In the genomic region with DNA sequence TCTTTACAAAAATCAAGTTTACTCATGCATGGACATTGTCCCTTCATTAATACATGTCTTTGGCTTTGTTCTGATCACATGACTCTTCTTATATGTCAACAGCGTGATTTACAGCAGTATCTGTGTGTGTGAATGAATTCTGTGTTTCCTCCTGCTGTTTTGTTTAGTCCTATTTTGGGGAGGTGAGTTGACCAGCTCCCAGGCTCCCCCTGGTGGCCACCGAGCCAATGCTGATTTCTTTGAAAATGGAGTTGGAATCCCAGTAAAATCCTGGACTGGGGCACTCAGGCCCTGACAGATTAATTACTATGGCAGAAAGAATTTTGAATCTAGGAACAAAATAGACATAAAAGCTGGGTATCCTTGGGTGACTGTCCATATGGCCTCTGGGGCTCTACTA, we compare ENCODE assay signal across 10 mouse cellular contexts. TPM values are rescaled to one million over a fixed set of nuclear protein-coding genes. Genes with fewer than 3 reads are reported as not detected.
A peak's percentile ranks its signal among the peaks of the same experiment; 100 is the strongest.
DNase-seq lines count a peak whose midpoint lies in the region; ATAC-seq lines count a peak whose summit lies in the region.
"Had no signal": no experiment of that assay in that cellular context is flagged by ENCODE, and none has a peak within 500 bp of the region (broad histone marks: within the 10 kb centered on the region; RNA-seq: fewer than 3 reads in every experiment).

No protein-coding gene starts in this region.

- no peak overlapping the region for H3K4me3 ChIP-seq in midbrain, embryonic 11.5 days (ENCODE audit: low read depth, low read length)
- no peak overlapping the region for H3K4me3 ChIP-seq in midbrain, embryonic 15.5 days
- H3K4me3 ChIP-seq in neural tube, embryonic 12.5 days: no peak overlapping the region
- H3K4me3 ChIP-seq: embryonic facial prominence, embryonic 15.5 days had no signal

- no peak for ATAC-seq in midbrain, embryonic 11.5 days (ENCODE audit: low FRiP score)
- no peak for ATAC-seq in midbrain, embryonic 15.5 days (replicated peaks)
- ATAC-seq in neural tube, embryonic 12.5 days (ENCODE audit: low FRiP score, low read depth): 0 out of 2 replicates have a peak, but pooled peaks have one; percentile 33

- no peaks in the 10 kb centered on the region for H3K4me1 ChIP-seq in midbrain, embryonic 11.5 days (ENCODE audit: control insufficient read depth, insufficient read depth, low read length)
- no peaks in the 10 kb centered on the region for H3K4me1 ChIP-seq in midbrain, embryonic 15.5 days
- H3K4me1 ChIP-seq in neural tube, embryonic 12.5 days: 0 out of 2 replicates have a peak, but pooled peaks cover 2% of the 10 kb centered on the region

- H3K4me2 ChIP-seq in midbrain, embryonic 11.5 days: no peak overlapping the region
- H3K4me2 ChIP-seq in midbrain, embryonic 15.5 days: no peak overlapping the region
- no peak overlapping the region for H3K4me2 ChIP-seq in neural tube, embryonic 12.5 days (replicated peaks)
- H3K4me2 ChIP-seq: embryonic facial prominence, embryonic 15.5 days had no signal

- no peaks in the 10 kb centered on the region for H3K9me3 ChIP-seq in midbrain, embryonic 11.5 days (ENCODE audit: control insufficient read depth, low read length)
- H3K9me3 ChIP-seq in midbrain, embryonic 15.5 days: no peaks in the 10 kb centered on the region
- no peaks in the 10 kb centered on the region for H3K9me3 ChIP-seq in neural tube, embryonic 12.5 days
- H3K9me3 ChIP-seq: embryonic facial prominence, embryonic 15.5 days had no signal

- intact Hi-C loops in left cerebral cortex, postnatal 36 days (cut with DNase I): loop anchor here (1.0 kb wide), 1 partner anchor 82 kb away; no protein-coding TSS in a partner anchor

- H3K27me3 ChIP-seq in midbrain, embryonic 11.5 days (ENCODE audit: control insufficient read depth, insufficient read depth, low read length): no peaks in the 10 kb centered on the region
- H3K27me3 ChIP-seq in midbrain, embryonic 15.5 days (replicated peaks): no peaks in the 10 kb centered on the region
- 0 out of 2 replicates have a peak, but pooled peaks cover 3% of the 10 kb centered on the region for H3K27me3 ChIP-seq in neural tube, embryonic 12.5 days (replicated peaks)
- H3K27me3 ChIP-seq: embryonic facial prominence, embryonic 15.5 days had no signal

- no peak overlapping the region for H3K27ac ChIP-seq in midbrain, embryonic 11.5 days (ENCODE audit: low read depth, low read length)
- no peak overlapping the region for H3K27ac ChIP-seq in midbrain, embryonic 15.5 days
- H3K27ac ChIP-seq in neural tube, embryonic 12.5 days: no peak overlapping the region
- H3K27ac ChIP-seq: embryonic facial prominence, embryonic 15.5 days had no signal

- WGBS in midbrain, embryonic 11.5 days: 2% methylated on average over 2 of the region's 2 CpGs
- 1% methylated on average over 2 of the region's 2 CpGs for WGBS in midbrain, embryonic 15.5 days
- WGBS in neural tube, embryonic 12.5 days: 1% methylated on average over 2 of the region's 2 CpGs

- DNase-seq in midbrain, embryonic 11.5 days (ENCODE audit: low spot score, missing footprints): peak; percentile 97
- DNase-seq in c-Kit-negative CD71-positive TER-119-positive erythroid progenitor cells, embryonic 14.5 days (ENCODE audit: low read depth, low spot score): peak; percentile 34
- peak; percentile 75 for DNase-seq in forelimb bud, embryonic 11.5 days (ENCODE audit: low read depth, low spot score)
- DNase-seq in heart, postnatal 4 days: peak; percentile 91
- DNase-seq in left cerebral cortex, postnatal 36 days (ENCODE audit: low spot score in 2 of 2): peak; percentile 62 to 66
- DNase-seq in thymus, postnatal 25 days: peak; percentile 66

- H3K9ac ChIP-seq in midbrain, embryonic 11.5 days (ENCODE audit: low read length): no peak overlapping the region
- H3K9ac ChIP-seq in midbrain, embryonic 15.5 days: no peak overlapping the region
- no peak overlapping the region for H3K9ac ChIP-seq in neural tube, embryonic 12.5 days
- H3K9ac ChIP-seq: embryonic facial prominence, embryonic 15.5 days had no signal

- H3K36me3 ChIP-seq in midbrain, embryonic 11.5 days (ENCODE audit: control insufficient read depth, insufficient read depth, low read length): no peaks in the 10 kb centered on the region
- H3K36me3 ChIP-seq in midbrain, embryonic 15.5 days (replicated peaks): no peaks in the 10 kb centered on the region
- H3K36me3 ChIP-seq in neural tube, embryonic 12.5 days: no peaks in the 10 kb centered on the region
- H3K36me3 ChIP-seq: embryonic facial prominence, embryonic 15.5 days had no signal

RNA-seq across cellular contexts. Expression of a gene that starts 1.8 kb away (rescaled TPM):
- polyA plus RNA-seq in midbrain, embryonic 11.5 days (2014; fragmentation: Nextera tagmentation; extraction: Ambion mirVana): not detected in 2 replicates
- 0.13 TPM in 1 of 2 replicates, not detected in the other for polyA plus RNA-seq in midbrain, embryonic 15.5 days (2015; fragmentation: Nextera tagmentation; extraction: Ambion mirVana)
- total RNA-seq in heart, postnatal 4 days (2021): not detected
- total RNA-seq in left cerebral cortex, postnatal 36 days (2021): not detected
- not detected in 2 replicates for polyA plus RNA-seq in neural tube, embryonic 12.5 days (2016; fragmentation: Nextera tagmentation; extraction: Ambion mirVana)
- polyA plus RNA-seq: embryonic facial prominence, embryonic 15.5 days; neural tube, embryonic 14.5 days had no signal

RNA-seq across cellular contexts. Expression of a gene that starts 11.2 kb away (rescaled TPM):
- not detected in 2 replicates for polyA plus RNA-seq in midbrain, embryonic 11.5 days (2014; fragmentation: Nextera tagmentation; extraction: Ambion mirVana)
- polyA plus RNA-seq in midbrain, embryonic 15.5 days (2015; fragmentation: Nextera tagmentation; extraction: Ambion mirVana): not detected in 2 replicates
- not detected for total RNA-seq in heart, postnatal 4 days (2021)
- total RNA-seq in left cerebral cortex, postnatal 36 days (2021): not detected
- polyA plus RNA-seq in neural tube, embryonic 12.5 days (2016; fragmentation: Nextera tagmentation; extraction: Ambion mirVana): not detected in 2 replicates
- polyA plus RNA-seq: embryonic facial prominence, embryonic 15.5 days; neural tube, embryonic 14.5 days had no signal

RNA-seq across cellular contexts. Expression of a gene that starts 15.2 kb away (rescaled TPM):
- 0.11 and 0.25 TPM in 2 replicates for polyA plus RNA-seq in midbrain, embryonic 11.5 days (2014; fragmentation: Nextera tagmentation; extraction: Ambion mirVana)
- 0.50 and 0.61 TPM in 2 replicates for polyA plus RNA-seq in midbrain, embryonic 15.5 days (2015; fragmentation: Nextera tagmentation; extraction: Ambion mirVana)
- 1 to 10 TPM; 3.2 to 3.4 TPM for total RNA-seq in heart, postnatal 4 days (2021)
- total RNA-seq in left cerebral cortex, postnatal 36 days (2021): 1 to 10 TPM; 1.2 to 1.7 TPM
- polyA plus RNA-seq in neural tube, embryonic 12.5 days (2016; fragmentation: Nextera tagmentation; extraction: Ambion mirVana): 0.22 TPM in 1 of 2 replicates, not detected in the other

RNA-seq across cellular contexts. Expression of a gene that starts 18.0 kb away (rescaled TPM):
- polyA plus RNA-seq in midbrain, embryonic 11.5 days (2014; fragmentation: Nextera tagmentation; extraction: Ambion mirVana): 0.04 TPM in 1 of 2 replicates, not detected in the other
- polyA plus RNA-seq in midbrain, embryonic 15.5 days (2015; fragmentation: Nextera tagmentation; extraction: Ambion mirVana): 0.06 TPM in 1 of 2 replicates, not detected in the other
- 1 to 10 TPM; 2.0 to 2.3 TPM for total RNA-seq in heart, postnatal 4 days (2021)
- total RNA-seq in left cerebral cortex, postnatal 36 days (2021): 1 to 10 TPM in 1 of 2 experiments, under 1 TPM in 1; 0.62 to 1.1 TPM
- not detected in 2 replicates for polyA plus RNA-seq in neural tube, embryonic 12.5 days (2016; fragmentation: Nextera tagmentation; extraction: Ambion mirVana)
- polyA plus RNA-seq: neural tube, embryonic 14.5 days had no signal

RNA-seq across cellular contexts. Expression of a gene that starts 42.9 kb away (rescaled TPM):
- polyA plus RNA-seq in midbrain, embryonic 11.5 days (2014; fragmentation: Nextera tagmentation; extraction: Ambion mirVana): 2.4 and 2.5 TPM in 2 replicates
- 1.3 and 1.6 TPM in 2 replicates for polyA plus RNA-seq in midbrain, embryonic 15.5 days (2015; fragmentation: Nextera tagmentation; extraction: Ambion mirVana)
- total RNA-seq in heart, postnatal 4 days (2021): under 1 TPM in 1 of 2 experiments, not detected in 1; 0.23 TPM
- total RNA-seq in left cerebral cortex, postnatal 36 days (2021): 1 to 10 TPM; 2.1 to 2.3 TPM
- 3.2 and 3.3 TPM in 2 replicates for polyA plus RNA-seq in neural tube, embryonic 12.5 days (2016; fragmentation: Nextera tagmentation; extraction: Ambion mirVana)

Comparison
In these comparisons a context has a peak if more than half of its experiments do, and no peak if none do; other contexts are left out.
1. DNase-seq: peak in every context shown above with its lines; median percentile 97 in midbrain, embryonic 11.5 days; 91 in heart, postnatal 4 days; 75 in forelimb bud, embryonic 11.5 days; 66 in thymus, postnatal 25 days; 64 in left cerebral cortex, postnatal 36 days; 34 in c-Kit-negative CD71-positive TER-119-positive erythroid progenitor cells, embryonic 14.5 days.